Mouse (Mus musculus): ENCODE results near the gene Tcl1b4. TPM values are rescaled to one million over a fixed set of nuclear protein-coding genes. Genes with fewer than 3 reads are reported as not detected.
"Not testable (repeated sequence)": the region's sequence is repeated elsewhere in the genome, so short reads cannot be mapped to it uniquely, and the experiment has no call there.

Tcl1b4 gene
- polyA plus RNA-seq (2015; fragmentation: Nextera tagmentation; extraction: Ambion mirVana), result not detected in 2 replicates

DNA sequence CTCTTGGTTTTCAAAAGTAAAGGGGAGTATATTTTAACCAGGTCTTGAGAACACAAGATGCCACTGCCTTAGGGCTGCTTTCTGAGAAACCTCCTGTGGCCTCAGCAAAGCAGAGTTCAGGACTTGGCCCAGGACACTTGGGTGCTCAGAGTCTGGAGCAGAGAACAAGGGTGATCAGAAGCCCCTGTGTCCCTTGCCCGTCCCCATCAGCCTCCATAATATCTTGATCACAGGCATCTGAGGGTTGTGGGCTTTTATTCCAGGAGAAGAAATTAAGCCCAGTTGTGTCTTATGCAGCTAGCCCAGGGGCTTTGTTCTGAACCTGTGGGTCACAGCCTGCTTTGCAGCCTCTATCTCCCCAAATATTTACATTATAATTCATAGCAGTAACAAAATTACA lies at the start of gene Tcl1b4:
TSS of gene Tcl1b4 (plus strand) at position 301 of the 400 bp plus-strand sequence.
- 61% methylated on average over 1 of the region's 1 CpGs for WGBS
- not testable (repeated sequence) for H3K27me3 ChIP-seq; H3K4me3 ChIP-seq (replicated peaks); H3K4me2 ChIP-seq (replicated peaks); H3K4me1 ChIP-seq; H3K27ac ChIP-seq (replicated peaks); H3K9me3 ChIP-seq (replicated peaks); ATAC-seq (ENCODE audit: insufficient number of reproducible peaks, low FRiP score, low TSS enrichment, low read depth); H3K36me3 ChIP-seq; H3K9ac ChIP-seq

DNA sequence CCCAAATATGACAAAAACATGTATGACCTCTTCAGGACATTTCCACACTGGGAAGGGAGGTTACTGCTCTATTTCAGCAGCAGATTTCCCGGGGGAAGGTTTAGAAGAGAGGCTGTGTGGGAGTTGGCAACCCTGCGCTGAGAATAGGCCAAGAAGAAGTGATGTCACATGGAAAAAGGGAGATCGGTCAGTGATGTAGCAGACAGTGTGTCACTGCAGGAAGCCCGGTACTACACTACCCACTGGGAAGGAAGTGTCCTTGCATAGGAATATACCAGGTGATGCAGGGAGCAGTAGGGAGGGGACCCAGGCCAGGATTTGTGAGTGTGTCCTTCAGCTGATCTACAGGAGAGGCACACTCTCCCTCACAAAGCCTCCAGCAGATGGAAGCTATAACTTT lies 46.5 kb upstream of the Tcl1b4 start:
- H3K36me3 ChIP-seq; H3K4me3 ChIP-seq (replicated peaks); H3K4me1 ChIP-seq; H3K4me2 ChIP-seq (replicated peaks); H3K27ac ChIP-seq (replicated peaks); H3K27me3 ChIP-seq; H3K9me3 ChIP-seq (replicated peaks); H3K9ac ChIP-seq; ATAC-seq (ENCODE audit: insufficient number of reproducible peaks, low FRiP score, low TSS enrichment, low read depth): not testable (repeated sequence)
- 63% methylated on average over 4 of the region's 4 CpGs for WGBS

DNA sequence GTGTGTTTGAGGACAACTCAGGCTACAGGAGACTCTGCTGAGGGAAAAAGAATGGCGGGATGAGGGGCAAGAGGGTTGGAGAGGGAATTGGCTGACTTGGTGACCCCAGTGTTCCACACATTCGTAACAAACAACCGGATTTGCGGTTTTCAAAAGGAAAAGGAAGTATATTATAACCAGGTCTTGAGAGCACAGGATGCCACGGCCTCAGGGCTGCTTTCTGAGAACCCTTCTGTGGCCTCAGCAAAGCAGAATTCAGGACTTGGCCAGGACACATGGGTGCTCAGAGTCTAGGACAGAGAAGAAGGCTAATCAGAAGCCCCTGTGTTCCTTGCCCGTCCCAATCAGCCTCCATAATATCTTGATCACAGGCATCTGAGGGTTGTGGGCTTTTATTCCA lies 42.9 kb upstream of the Tcl1b4 start:
- no peak for ATAC-seq (ENCODE audit: insufficient number of reproducible peaks, low FRiP score, low TSS enrichment, low read depth)
- 61% methylated on average over 6 of the region's 6 CpGs for WGBS
- no peaks in the 10 kb centered on the region for H3K9me3 ChIP-seq (replicated peaks)
- H3K27ac ChIP-seq (replicated peaks), result no peak overlapping the region
- no peak overlapping the region for H3K4me2 ChIP-seq (replicated peaks)
- H3K4me1 ChIP-seq, result no peaks in the 10 kb centered on the region
- H3K4me3 ChIP-seq (replicated peaks), result no peak overlapping the region
- H3K36me3 ChIP-seq, result no peaks in the 10 kb centered on the region
- no peaks in the 10 kb centered on the region for H3K27me3 ChIP-seq
- H3K9ac ChIP-seq, result no peak overlapping the region

DNA sequence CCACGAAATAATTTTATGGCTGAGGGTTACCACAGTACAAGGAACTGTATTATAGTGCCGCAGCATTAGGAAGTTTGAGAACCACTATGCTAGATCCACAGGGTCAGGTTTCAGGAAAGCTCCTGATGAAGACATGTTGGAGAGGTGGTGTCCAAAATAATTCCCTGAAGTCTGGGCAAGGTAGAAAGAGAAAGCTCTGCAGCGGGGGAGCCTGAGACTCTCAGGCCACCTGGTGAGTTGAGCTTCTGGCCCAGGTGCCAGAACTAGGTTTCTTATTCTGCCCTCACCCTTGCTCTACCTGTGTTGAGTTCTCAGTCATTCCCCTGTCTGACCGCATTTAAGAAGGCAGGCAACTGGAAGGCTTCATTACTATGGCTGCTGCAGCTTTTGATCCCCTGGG lies 42.4 kb upstream of the Tcl1b4 start, which contains the start of gene Tcl1b1:
TSS of gene Tcl1b1 (plus strand) at position 301 of the 400 bp plus-strand sequence.
- no peak for ATAC-seq (ENCODE audit: insufficient number of reproducible peaks, low FRiP score, low TSS enrichment, low read depth)
- H3K4me2 ChIP-seq (replicated peaks), result no peak within 1 kb of the TSS
- H3K9me3 ChIP-seq (replicated peaks), result no peaks in the 10 kb centered on the region
- 75% methylated on average over 4 of the region's 4 CpGs for WGBS
- no peaks in the 10 kb centered on the region for H3K27me3 ChIP-seq
- no peaks in the 10 kb centered on the region for H3K36me3 ChIP-seq
- no peak within 1 kb of the TSS for H3K9ac ChIP-seq
- H3K4me3 ChIP-seq (replicated peaks), result no peak within 1 kb of the TSS
- H3K4me1 ChIP-seq, result no peaks in the 10 kb centered on the region
- no peak within 1 kb of the TSS for H3K27ac ChIP-seq (replicated peaks)

DNA sequence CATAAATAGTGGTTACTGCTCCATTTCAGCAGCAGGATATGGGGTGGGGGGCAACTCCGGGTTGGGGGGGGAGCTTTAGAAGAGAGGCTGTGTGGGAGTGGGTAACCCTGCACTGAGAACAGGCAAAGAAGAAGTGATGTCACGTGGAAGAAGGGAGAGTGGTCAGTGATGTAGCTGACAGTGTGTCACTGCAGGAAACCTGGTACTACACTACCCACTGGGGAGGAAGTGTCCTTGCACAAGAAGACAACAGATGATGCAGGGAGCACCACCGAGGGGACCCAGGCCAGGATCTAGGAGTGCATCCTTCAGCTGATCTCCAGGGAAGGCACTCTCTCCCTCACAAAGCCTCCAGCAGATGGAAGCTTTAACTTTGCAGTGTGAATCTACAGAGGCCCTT lies 35.0 kb upstream of the Tcl1b4 start:
- H3K9me3 ChIP-seq (replicated peaks), result no peaks in the 10 kb centered on the region
- no peak overlapping the region for H3K4me3 ChIP-seq (replicated peaks)
- no peak overlapping the region for H3K4me2 ChIP-seq (replicated peaks)
- no peak for ATAC-seq (ENCODE audit: insufficient number of reproducible peaks, low FRiP score, low TSS enrichment, low read depth)
- no peaks in the 10 kb centered on the region for H3K4me1 ChIP-seq
- no peaks in the 10 kb centered on the region for H3K27me3 ChIP-seq
- H3K9ac ChIP-seq, result no peak overlapping the region
- H3K36me3 ChIP-seq, result no peaks in the 10 kb centered on the region
- no peak overlapping the region for H3K27ac ChIP-seq (replicated peaks)
- WGBS, result 68% methylated on average over 3 of the region's 3 CpGs

DNA sequence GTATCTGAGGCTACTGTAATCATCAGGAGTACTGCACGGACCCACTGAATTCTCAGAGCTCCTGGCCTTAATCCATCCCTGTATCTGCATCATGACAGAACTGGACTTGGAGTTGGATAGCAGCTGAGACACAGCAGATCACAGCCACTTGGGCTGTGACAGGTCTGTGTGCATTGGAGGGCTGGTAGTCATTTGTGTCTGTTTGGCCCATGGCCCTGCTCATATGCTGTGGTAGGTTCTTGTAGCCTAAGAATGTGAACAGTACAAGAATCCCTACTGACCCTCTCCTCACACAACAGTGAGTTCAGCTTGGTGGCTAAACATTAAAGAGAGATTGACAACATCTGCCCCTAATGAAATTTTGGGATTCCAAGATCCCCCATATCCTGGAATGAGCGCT lies 28.4 kb upstream of the Tcl1b4 start:
- Histone ChIP-seq H3K4me1 (no peaks in the 10 kb centered on the region), H3K9me3 (replicated peaks) (no peaks in the 10 kb centered on the region), H3K4me2 (replicated peaks) (no peak overlapping the region), H3K36me3 (no peaks in the 10 kb centered on the region), H3K4me3 (replicated peaks) (no peak overlapping the region), H3K9ac (no peak overlapping the region), H3K27ac (replicated peaks) (no peak overlapping the region), H3K27me3 (no peaks in the 10 kb centered on the region)
- ATAC-seq (ENCODE audit: insufficient number of reproducible peaks, low FRiP score, low TSS enrichment, low read depth), result no peak
- 88% methylated on average over 2 of the region's 2 CpGs for WGBS

DNA sequence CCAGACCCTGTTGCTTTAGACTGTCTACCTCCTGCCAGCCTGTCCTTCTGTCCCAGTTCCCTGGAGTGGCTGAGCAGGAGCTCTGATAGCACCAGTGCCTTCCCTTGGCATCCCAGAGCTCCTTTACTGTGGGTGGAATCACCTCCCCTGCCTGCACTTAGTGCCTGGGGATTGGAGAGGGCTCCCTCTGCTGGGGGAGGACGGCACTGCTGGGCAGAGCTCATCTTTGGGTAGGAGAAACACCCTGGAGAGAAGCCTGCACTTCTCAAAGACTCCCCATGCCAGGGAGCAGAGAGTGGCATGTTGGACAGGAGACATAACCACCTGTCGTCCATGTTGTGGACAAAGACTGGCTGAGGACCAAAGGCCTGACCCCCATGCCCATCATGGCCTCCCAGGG lies 27.4 kb upstream of the Tcl1b4 start:
- not testable (repeated sequence) for H3K9ac ChIP-seq; H3K9me3 ChIP-seq (replicated peaks); ATAC-seq (ENCODE audit: insufficient number of reproducible peaks, low FRiP score, low TSS enrichment, low read depth); H3K4me2 ChIP-seq (replicated peaks); H3K4me3 ChIP-seq (replicated peaks); H3K4me1 ChIP-seq; H3K36me3 ChIP-seq; H3K27ac ChIP-seq (replicated peaks); H3K27me3 ChIP-seq
- 18% methylated on average over 2 of the region's 2 CpGs for WGBS

DNA sequence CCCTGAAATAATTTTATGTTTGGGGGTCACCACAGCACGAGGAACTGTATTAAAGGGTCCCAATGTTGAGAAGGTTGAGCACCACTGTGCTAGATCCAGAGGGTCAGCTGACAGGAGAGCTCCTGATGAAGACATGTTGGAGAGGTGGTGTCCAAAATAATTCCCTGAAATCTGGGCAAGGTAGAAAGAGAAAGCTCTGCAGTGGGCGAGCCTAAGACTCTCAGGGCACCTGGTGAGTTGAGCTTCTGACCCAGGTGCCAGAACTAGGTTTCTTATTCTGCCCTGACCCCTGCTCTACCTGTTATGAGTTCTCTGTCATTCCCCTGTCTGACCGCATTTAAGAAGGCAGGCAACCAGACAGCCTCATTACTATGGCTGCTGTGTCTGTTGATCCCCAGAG lies 25.7 kb upstream of the Tcl1b4 start, which contains the start of gene Tcl1b5:
TSS of gene Tcl1b5 (plus strand) at position 301 of the 400 bp plus-strand sequence.
- not testable (repeated sequence) for H3K4me2 ChIP-seq (replicated peaks); H3K9me3 ChIP-seq (replicated peaks); H3K4me3 ChIP-seq (replicated peaks); H3K27me3 ChIP-seq; H3K27ac ChIP-seq (replicated peaks); H3K36me3 ChIP-seq; ATAC-seq (ENCODE audit: insufficient number of reproducible peaks, low FRiP score, low TSS enrichment, low read depth); H3K9ac ChIP-seq; H3K4me1 ChIP-seq
- 63% methylated on average over 3 of the region's 3 CpGs for WGBS

DNA sequence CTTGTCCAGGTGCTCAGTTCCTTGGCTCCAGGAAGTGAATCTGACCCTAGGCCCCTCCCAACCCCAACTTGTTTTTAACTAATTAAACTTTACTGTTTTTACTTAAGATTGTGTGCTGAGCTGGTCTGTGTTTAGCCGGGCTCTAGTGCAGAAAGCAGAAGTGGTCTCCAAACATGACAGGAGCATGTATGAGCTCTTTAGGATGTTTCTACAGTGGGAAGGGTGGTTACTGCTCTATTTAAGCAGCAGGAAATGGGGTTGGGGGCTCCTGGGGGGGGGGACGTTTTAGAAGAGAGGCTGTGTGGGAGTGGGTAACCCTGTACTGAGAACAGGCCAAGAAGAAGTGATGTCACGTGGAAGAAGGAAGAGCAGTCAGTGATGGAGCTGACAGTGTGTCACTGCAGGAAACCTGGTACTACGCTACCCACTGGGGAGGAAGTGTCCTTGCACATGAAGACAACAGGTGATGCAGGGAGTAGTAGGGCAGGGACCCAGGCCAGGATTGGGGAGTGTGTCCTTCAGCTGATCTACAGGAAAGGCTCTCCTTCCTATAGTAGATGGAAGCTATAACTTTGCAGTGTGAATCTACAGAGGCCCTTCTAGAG lies 20.6 kb upstream of the Tcl1b4 start:
- not testable (repeated sequence) for H3K4me3 ChIP-seq (replicated peaks); H3K9me3 ChIP-seq (replicated peaks); H3K4me2 ChIP-seq (replicated peaks); H3K27ac ChIP-seq (replicated peaks); H3K4me1 ChIP-seq; H3K36me3 ChIP-seq; H3K9ac ChIP-seq; ATAC-seq (ENCODE audit: insufficient number of reproducible peaks, low FRiP score, low TSS enrichment, low read depth); H3K27me3 ChIP-seq
- WGBS, result 60% methylated on average over 4 of the region's 4 CpGs

DNA sequence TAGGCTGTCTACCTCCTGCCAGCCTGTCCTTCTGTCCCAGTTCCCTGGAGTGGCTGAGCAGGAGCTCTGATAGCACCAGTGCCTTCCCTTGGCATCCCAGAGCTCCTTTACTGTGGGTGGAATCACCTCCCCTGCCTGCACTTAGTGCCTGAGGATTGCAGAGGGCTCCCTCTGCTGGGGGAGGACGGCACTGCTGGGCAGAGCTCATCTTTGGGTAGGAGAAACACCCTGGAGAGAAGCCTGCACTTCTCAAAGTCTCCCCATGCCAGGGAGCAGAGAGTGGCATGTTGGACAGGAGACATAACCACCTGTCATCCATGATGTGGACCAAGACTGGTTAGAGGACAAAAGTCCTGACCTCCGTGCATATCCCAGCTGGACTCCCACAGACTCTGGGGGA lies 12.8 kb upstream of the Tcl1b4 start:
- H3K27ac ChIP-seq (replicated peaks); H3K36me3 ChIP-seq; H3K9ac ChIP-seq; H3K4me2 ChIP-seq (replicated peaks); H3K4me3 ChIP-seq (replicated peaks); H3K27me3 ChIP-seq; H3K9me3 ChIP-seq (replicated peaks); ATAC-seq (ENCODE audit: insufficient number of reproducible peaks, low FRiP score, low TSS enrichment, low read depth); H3K4me1 ChIP-seq: not testable (repeated sequence)
- 49% methylated on average over 2 of the region's 2 CpGs for WGBS

DNA sequence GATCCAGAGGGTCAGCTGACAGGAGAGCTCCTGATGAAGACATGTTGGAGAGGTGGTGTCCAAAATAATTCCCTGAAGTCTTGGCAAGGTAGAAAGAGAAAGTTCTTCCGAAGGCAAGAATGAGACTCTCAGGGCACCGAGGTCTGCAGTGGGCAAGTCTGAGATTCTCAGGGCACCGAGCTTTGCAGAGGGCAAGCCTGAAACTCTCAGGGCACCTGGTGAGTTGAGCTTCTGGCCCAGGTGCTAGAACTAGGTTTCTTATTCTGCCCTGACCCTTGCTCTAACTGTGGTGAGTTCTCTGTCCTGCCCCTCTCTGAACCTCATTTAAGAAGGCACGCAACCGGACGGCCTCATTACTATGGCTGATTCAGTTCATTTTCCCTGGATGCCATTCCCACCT lies 11.0 kb upstream of the Tcl1b4 start, which contains the start of gene Tcl1b3:
TSS of gene Tcl1b3 (plus strand) at position 301 of the 400 bp plus-strand sequence.
- H3K4me3 ChIP-seq (replicated peaks); H3K9ac ChIP-seq; H3K27me3 ChIP-seq; H3K9me3 ChIP-seq (replicated peaks); ATAC-seq (ENCODE audit: insufficient number of reproducible peaks, low FRiP score, low TSS enrichment, low read depth); H3K4me1 ChIP-seq; H3K36me3 ChIP-seq; H3K27ac ChIP-seq (replicated peaks); H3K4me2 ChIP-seq (replicated peaks): not testable (repeated sequence)
- WGBS, result 90% methylated on average over 6 of the region's 6 CpGs

Measured in embryonic facial prominence, embryonic 15.5 days (tissue).